Mouse (Mus musculus): ENCODE results near the gene Slc9a1. TPM values are rescaled to one million over a fixed set of nuclear protein-coding genes. Genes with fewer than 3 reads are reported as not detected.

Slc9a1 gene
- polyA plus RNA-seq, 1 experiment from 2014 or later = 5.6 TPM

DNA sequence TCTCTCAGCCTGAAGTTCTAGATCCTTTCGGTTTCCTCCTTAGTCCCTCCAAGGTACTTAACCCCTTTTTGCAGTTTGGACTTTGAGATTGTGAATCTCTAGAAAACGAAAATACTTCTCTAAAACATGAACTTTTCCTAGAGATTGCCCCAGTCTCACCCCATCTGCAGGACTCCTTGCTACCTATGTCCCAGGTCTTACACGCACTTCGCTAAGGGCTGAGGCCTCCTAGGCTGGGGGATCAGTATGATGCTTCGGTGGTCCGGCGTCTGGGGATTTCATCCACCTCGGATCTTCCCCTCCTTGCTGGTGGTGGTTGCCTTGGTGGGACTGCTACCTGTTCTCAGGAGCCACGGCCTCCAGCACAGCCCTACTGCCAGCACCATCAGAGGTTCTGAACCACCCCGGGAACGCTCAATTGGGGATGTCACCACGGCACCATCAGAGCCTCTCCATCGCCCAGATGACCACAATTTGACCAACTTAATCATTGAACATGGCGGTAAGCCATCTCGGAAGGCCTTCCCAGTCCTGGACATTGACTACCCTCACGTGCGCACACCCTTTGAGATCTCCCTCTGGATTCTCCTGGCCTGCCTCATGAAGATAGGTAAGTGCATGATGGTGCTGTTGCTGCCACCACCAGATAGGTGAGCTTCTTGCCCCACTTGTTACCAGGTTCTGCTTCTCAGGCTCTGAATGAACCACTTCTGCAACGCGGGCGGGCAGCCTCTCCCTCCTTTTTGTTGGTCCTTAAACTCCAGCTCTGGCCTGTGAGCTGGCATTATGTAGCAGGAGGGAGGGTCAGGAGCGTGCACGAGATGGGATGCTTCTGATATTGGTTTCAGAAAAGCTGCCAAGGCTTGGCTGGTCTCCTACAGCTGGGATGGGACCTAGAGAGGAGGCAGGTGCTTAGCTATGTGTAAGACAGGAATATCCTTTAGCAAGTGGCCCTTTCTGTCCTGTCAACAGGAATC, 1.1 kb downstream of the Slc9a1 start:
- ATAC-seq (ENCODE audit: low FRiP score) (no peak), DNase-seq (ENCODE audit: low spot score, missing footprints) (peak; percentile 86)
- no peaks in the 10 kb centered on the region for H3K9me3 ChIP-seq (ENCODE audit: control insufficient read depth, low read length)
- no peaks in the 10 kb centered on the region for H3K27me3 ChIP-seq (ENCODE audit: control insufficient read depth, insufficient read depth, low read length)
- peak overlapping the region; percentile 88 for H3K4me3 ChIP-seq (ENCODE audit: low read depth, low read length)
- WGBS = 73% methylated on average over 22 of the region's 22 CpGs
- H3K27ac ChIP-seq (ENCODE audit: low read depth, low read length) = no peak overlapping the region
- H3K36me3 ChIP-seq (ENCODE audit: control insufficient read depth, insufficient read depth, low read length) = no peaks in the 10 kb centered on the region
- peak overlapping the region; percentile 96 for H3K9ac ChIP-seq (ENCODE audit: low read length)
- peak overlapping the region; percentile 82 for H3K4me2 ChIP-seq
- peaks cover 31% of the 10 kb centered on the region for H3K4me1 ChIP-seq (ENCODE audit: control insufficient read depth, insufficient read depth, low read length)

- WGBS = 88% methylated on average over 7 of the region's 7 CpGs
- no peak for ATAC-seq (ENCODE audit: low FRiP score)
- H3K36me3 ChIP-seq (ENCODE audit: control insufficient read depth, insufficient read depth, low read length) = no peaks in the 10 kb centered on the region
- no peaks in the 10 kb centered on the region for H3K9me3 ChIP-seq (ENCODE audit: control insufficient read depth, low read length)
- H3K4me2 ChIP-seq = peak overlapping the region; percentile 82
- peak overlapping the region; percentile 0; the same call in 1 of the 2 replicates for H3K9ac ChIP-seq (ENCODE audit: low read length)
- H3K27me3 ChIP-seq (ENCODE audit: control insufficient read depth, insufficient read depth, low read length) = no peaks in the 10 kb centered on the region
- H3K27ac ChIP-seq (ENCODE audit: low read depth, low read length) = no peak overlapping the region
- DNase-seq (ENCODE audit: low spot score, missing footprints) = peak; percentile 83
- no peak overlapping the region; the same call in 1 of the 2 replicates for H3K4me3 ChIP-seq (ENCODE audit: low read depth, low read length)
- peaks cover 38% of the 10 kb centered on the region for H3K4me1 ChIP-seq (ENCODE audit: control insufficient read depth, insufficient read depth, low read length)
Observed at GRCm38 (mm10) chr4:133371621-133372277, 2.2 kb downstream of the Slc9a1 start.

GRCm38 (mm10) chr4:133372278-133372665, 2.8 kb downstream of the Slc9a1 start:
- Histone ChIP-seq H3K9me3 (ENCODE audit: control insufficient read depth, low read length) (no peaks in the 10 kb centered on the region), H3K27ac (ENCODE audit: low read depth, low read length) (no peak overlapping the region), H3K36me3 (ENCODE audit: control insufficient read depth, insufficient read depth, low read length) (no peaks in the 10 kb centered on the region), H3K4me3 (ENCODE audit: low read depth, low read length) (no peak overlapping the region), H3K27me3 (ENCODE audit: control insufficient read depth, insufficient read depth, low read length) (no peaks in the 10 kb centered on the region), H3K9ac (ENCODE audit: low read length) (no peak overlapping the region), H3K4me2 (peak overlapping the region; percentile 82; the same call in 1 of the 2 replicates), H3K4me1 (ENCODE audit: control insufficient read depth, insufficient read depth, low read length) (peaks cover 38% of the 10 kb centered on the region)
- peak; percentile 75 for DNase-seq (ENCODE audit: low spot score, missing footprints)
- 87% methylated on average over 6 of the region's 6 CpGs for WGBS
- ATAC-seq (ENCODE audit: low FRiP score) = no peak

DNA sequence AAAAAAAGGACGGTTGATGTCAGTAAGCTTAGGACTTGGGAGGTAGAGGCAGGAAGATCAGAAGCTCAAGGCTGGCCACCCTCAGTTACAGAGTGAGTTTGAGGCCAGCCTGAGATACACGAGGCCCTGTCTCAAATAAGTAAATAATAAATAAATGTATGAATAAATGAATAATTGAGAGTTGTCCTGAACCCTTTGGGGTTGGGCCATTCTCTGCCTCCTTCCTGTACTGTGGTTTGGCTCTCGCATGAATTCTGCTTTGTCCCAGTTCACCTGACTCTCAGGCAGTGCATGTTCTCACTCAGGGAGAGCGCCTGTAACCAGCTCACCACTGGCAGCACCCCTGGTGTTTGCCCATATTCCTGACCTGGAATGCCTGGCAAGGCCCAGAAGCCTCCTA, 4.5 kb downstream of the Slc9a1 start:
- Histone ChIP-seq H3K27ac (ENCODE audit: low read depth, low read length) (no peak overlapping the region), H3K9ac (ENCODE audit: low read length) (no peak overlapping the region), H3K27me3 (ENCODE audit: control insufficient read depth, insufficient read depth, low read length) (no peaks in the 10 kb centered on the region), H3K9me3 (ENCODE audit: control insufficient read depth, low read length) (no peaks in the 10 kb centered on the region), H3K36me3 (ENCODE audit: control insufficient read depth, insufficient read depth, low read length) (no peaks in the 10 kb centered on the region), H3K4me2 (no peak overlapping the region), H3K4me1 (ENCODE audit: control insufficient read depth, insufficient read depth, low read length) (peaks cover 49% of the 10 kb centered on the region), H3K4me3 (ENCODE audit: low read depth, low read length) (no peak overlapping the region)
- WGBS = 85% methylated on average over 4 of the region's 4 CpGs
- ATAC-seq (ENCODE audit: low FRiP score) = no peak
- no peak for DNase-seq (ENCODE audit: low spot score, missing footprints)

- H3K4me1 ChIP-seq (ENCODE audit: control insufficient read depth, insufficient read depth, low read length) = peaks cover 45% of the 10 kb centered on the region
- no peak overlapping the region for H3K27ac ChIP-seq (ENCODE audit: low read depth, low read length)
- ATAC-seq (ENCODE audit: low FRiP score) = no peak
- no peaks in the 10 kb centered on the region for H3K36me3 ChIP-seq (ENCODE audit: control insufficient read depth, insufficient read depth, low read length)
- no peaks in the 10 kb centered on the region for H3K9me3 ChIP-seq (ENCODE audit: control insufficient read depth, low read length)
- 61% methylated on average over 10 of the region's 10 CpGs for WGBS
- H3K4me2 ChIP-seq = no peak overlapping the region
- H3K27me3 ChIP-seq (ENCODE audit: control insufficient read depth, insufficient read depth, low read length) = no peaks in the 10 kb centered on the region
- no peak overlapping the region for H3K4me3 ChIP-seq (ENCODE audit: low read depth, low read length)
- peak; percentile 83 for DNase-seq (ENCODE audit: low spot score, missing footprints)
- H3K9ac ChIP-seq (ENCODE audit: low read length) = no peak overlapping the region
Observed at GRCm38 (mm10) chr4:133375812-133376577, 6.5 kb downstream of the Slc9a1 start.

GRCm38 (mm10) chr4:133378236-133379045, 8.9 kb downstream of the Slc9a1 start:
- Histone ChIP-seq H3K4me2 (no peak overlapping the region), H3K4me3 (ENCODE audit: low read depth, low read length) (no peak overlapping the region), H3K36me3 (ENCODE audit: control insufficient read depth, insufficient read depth, low read length) (no peaks in the 10 kb centered on the region), H3K4me1 (ENCODE audit: control insufficient read depth, insufficient read depth, low read length) (peaks cover 28% of the 10 kb centered on the region), H3K9me3 (ENCODE audit: control insufficient read depth, low read length) (no peaks in the 10 kb centered on the region), H3K9ac (ENCODE audit: low read length) (peak overlapping the region; percentile 27; the same call in 1 of the 2 replicates), H3K27me3 (ENCODE audit: control insufficient read depth, insufficient read depth, low read length) (no peaks in the 10 kb centered on the region), H3K27ac (ENCODE audit: low read depth, low read length) (peak overlapping the region; percentile 20)
- ATAC-seq (ENCODE audit: low FRiP score) (no peak; the same call in 1 of the 2 replicates), DNase-seq (ENCODE audit: low spot score, missing footprints) (peak; percentile 87)
- 8% methylated on average over 13 of the region's 13 CpGs for WGBS

DNA sequence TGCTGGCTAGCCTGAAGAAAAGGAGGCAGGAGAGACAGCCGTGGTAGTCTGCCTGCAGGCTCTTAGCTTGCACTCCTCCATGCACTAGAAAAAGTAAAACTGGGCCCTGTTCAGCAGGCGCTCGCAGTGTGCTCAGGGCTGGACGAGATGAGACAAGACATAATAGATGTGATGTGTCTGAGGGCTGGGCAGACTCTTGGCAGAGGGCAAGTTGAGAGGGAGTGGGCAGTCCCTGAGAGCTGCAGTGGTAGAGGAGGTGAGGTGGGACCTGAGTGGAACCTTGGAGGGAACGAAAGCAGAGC, 9.5 kb downstream of the Slc9a1 start:
- Histone ChIP-seq H3K27ac (ENCODE audit: low read depth, low read length) (peak overlapping the region; percentile 20), H3K9me3 (ENCODE audit: control insufficient read depth, low read length) (no peaks in the 10 kb centered on the region), H3K4me3 (ENCODE audit: low read depth, low read length) (no peak overlapping the region), H3K9ac (ENCODE audit: low read length) (peak overlapping the region; percentile 18), H3K27me3 (ENCODE audit: control insufficient read depth, insufficient read depth, low read length) (no peaks in the 10 kb centered on the region), H3K4me2 (no peak overlapping the region), H3K4me1 (ENCODE audit: control insufficient read depth, insufficient read depth, low read length) (peaks cover 24% of the 10 kb centered on the region), H3K36me3 (ENCODE audit: control insufficient read depth, insufficient read depth, low read length) (no peaks in the 10 kb centered on the region)
- WGBS = 35% methylated on average over 5 of the region's 5 CpGs
- DNase-seq (ENCODE audit: low spot score, missing footprints) = no peak
- no peak for ATAC-seq (ENCODE audit: low FRiP score)

DNA sequence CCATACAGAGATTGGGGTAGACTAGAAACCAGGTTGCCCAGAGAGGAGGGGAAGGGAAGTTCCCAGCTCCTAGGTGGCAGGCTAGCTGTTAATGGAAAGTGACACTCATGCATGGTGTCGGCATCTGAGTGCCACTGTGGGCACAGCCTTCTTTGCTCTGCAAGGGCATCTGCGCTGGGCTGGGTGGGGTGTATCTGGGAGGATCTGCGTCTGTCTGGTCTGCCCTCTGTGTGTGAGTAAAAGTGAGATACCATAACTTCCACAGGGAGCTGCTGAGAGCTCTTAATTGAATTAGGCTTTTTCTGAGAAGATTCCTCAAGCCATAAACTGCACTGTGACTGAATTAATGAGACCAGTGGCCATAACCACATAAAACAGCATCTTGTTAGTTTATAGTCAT, 10.4 kb downstream of the Slc9a1 start:
- Histone ChIP-seq H3K4me1 (ENCODE audit: control insufficient read depth, insufficient read depth, low read length) (peaks cover 24% of the 10 kb centered on the region), H3K27ac (ENCODE audit: low read depth, low read length) (no peak overlapping the region), H3K9me3 (ENCODE audit: control insufficient read depth, low read length) (no peaks in the 10 kb centered on the region), H3K9ac (ENCODE audit: low read length) (no peak overlapping the region), H3K4me3 (ENCODE audit: low read depth, low read length) (no peak overlapping the region), H3K4me2 (no peak overlapping the region), H3K27me3 (ENCODE audit: control insufficient read depth, insufficient read depth, low read length) (no peaks in the 10 kb centered on the region), H3K36me3 (ENCODE audit: control insufficient read depth, insufficient read depth, low read length) (no peaks in the 10 kb centered on the region)
- WGBS = 79% methylated on average over 3 of the region's 3 CpGs
- no peak for ATAC-seq (ENCODE audit: low FRiP score)
- no peak for DNase-seq (ENCODE audit: low spot score, missing footprints)
